Mouse (Mus musculus) left cerebral cortex, postnatal 14 days (tissue): ENCODE data around the gene Trip4. TPM values are rescaled to one million over a fixed set of nuclear protein-coding genes. Genes with fewer than 3 reads are reported as not detected.

Source experiments
- DNase-seq, 2 experiments: peaks; one replicate each; pipeline ENCODE4 v3.0.0; 2021 to 2022; ENCODE audit warnings: low spot score in 2 of 2, mixed read lengths in 1 of 2
- intact Hi-C: fragments of 180-260 bp; cut with DNase I; formaldehyde crosslinking; loops from one replicate; pipeline ENCODE4 v1.15.1; 2025
- long read RNA-seq, 2 experiments: library from polyadenylated mRNA; stranded (forward); transcript quantifications; one replicate each; pipeline ENCODE4 v2.0.0; 2021
- total RNA-seq, 2 experiments: library from RNA; stranded (reverse); gene quantifications; 2 replicates each; pipeline ENCODE4 v1.2.3; 2021

Trip4 gene
- total RNA-seq: 10 to 100 TPM; 33.4 to 35.6 TPM
- long read RNA-seq, experiment 1, transcript Trip4-201 (13 exons, 1,999 nt): major isoform, 11 of 26 reads
- long read RNA-seq, experiment 1, partial matches to known transcripts: 2 of 26 reads
- long read RNA-seq, experiment 1, other reads (novel, unspliced or antisense): 11 of 26 reads
- long read RNA-seq, experiment 2, transcript Trip4-201 (13 exons, 1,999 nt): major isoform, 12 of 25 reads
- long read RNA-seq, experiment 2, partial matches to known transcripts: 2 of 25 reads
- long read RNA-seq, experiment 2, other reads (novel, unspliced or antisense): 11 of 25 reads

DNA sequence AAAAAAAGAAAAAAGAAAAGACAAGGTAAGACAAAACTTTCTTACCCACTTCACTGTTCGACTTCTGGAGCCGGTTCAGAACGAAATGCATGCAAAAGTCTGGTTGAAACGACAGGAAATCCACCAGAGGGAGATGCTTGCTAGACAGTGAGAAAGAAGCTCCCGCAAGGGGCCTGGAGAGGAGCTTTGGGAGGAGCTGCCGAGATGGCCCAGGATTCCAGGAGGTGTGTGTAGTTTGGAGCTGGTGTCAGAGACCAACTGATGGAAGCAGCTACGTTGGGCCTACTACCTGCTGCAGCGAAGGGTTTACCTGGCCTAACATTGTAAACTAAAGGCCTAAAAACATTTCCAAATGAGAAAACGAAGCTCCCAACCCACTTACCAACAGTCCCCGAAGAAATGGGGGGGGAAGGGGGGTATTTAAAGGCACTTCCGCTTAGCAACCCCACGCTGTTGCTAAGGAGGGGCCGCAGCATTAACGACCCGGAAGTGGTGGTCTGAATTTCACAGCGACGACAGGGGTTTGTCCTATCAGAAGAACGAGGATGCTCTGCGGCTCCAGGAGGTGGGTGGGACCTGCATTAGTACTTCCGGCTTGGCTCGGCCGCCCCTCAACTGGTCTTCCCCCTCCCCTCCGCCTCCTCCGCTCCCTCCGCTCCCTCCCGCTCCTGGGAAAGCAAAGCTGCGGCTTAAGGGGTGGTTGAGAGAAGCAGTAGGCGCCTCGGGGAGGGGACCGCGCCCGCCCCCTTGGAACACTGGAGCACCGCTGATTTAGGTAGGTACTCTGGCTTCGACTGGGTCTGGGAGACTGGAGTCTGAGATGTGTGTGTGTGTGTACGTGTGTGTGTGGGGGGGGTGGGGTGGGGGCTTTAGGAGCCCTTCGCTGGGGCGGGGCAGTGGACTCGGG lies at the start of gene Trip4, which contains the start of gene Csnk1g1:
TSS of gene Trip4 (minus strand) at position 401 of the 907 bp plus-strand sequence.
TSS of gene Csnk1g1 (plus strand) at position 531 of the 907 bp plus-strand sequence.
- DNase-seq: peak; percentile 96 to 99
- intact Hi-C loops: loop anchor here (2.0 kb wide), 1 partner anchor 96 kb away; no protein-coding TSS in a partner anchor

GRCm38 (mm10) chr9:65951082-65951587 lies 42.5 kb upstream of the Trip4 start:
- intact Hi-C loops: no loop called here

GRCm38 (mm10) chr9:65937566-65937965 lies 29.0 kb upstream of the Trip4 start:
- no peak for DNase-seq
- intact Hi-C loops: no loop called here

More at GRCm38 (mm10) chr9:65951082-65951587, 42.5 kb upstream of the Trip4 start:
- no peak for DNase-seq

GRCm38 (mm10) chr9:65929826-65930225 lies 21.2 kb upstream of the Trip4 start:
- no peak for DNase-seq
- intact Hi-C loops: no loop called here

GRCm38 (mm10) chr9:65928456-65928855 lies 19.9 kb upstream of the Trip4 start:
- intact Hi-C loops: no loop called here
- no peak for DNase-seq

DNA sequence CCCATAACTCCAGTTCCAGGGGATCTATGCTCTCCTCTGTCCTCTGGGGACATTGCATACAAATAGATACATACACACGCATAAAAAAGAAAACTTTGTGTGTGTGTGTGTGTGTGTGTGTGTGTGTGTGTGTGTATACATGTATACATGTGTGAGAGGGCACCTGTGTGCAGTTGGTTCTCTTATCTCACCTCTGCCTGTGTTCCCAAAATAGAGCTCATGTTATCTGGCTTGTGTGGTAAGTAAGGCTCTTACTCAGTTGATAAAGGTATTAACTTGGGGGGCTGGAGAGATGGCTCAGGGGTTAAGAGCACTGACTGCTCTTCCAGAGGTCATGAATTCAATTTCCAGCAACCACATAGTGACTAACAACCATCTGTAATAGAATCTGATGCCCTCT lies 8.4 kb upstream of the Trip4 start:
- DNase-seq: no peak
- intact Hi-C loops: no loop called here

- intact Hi-C loops: no loop called here
- peak; percentile 13 to 25 for DNase-seq
Observed at GRCm38 (mm10) chr9:65913976-65914375, 5.4 kb upstream of the Trip4 start.

GRCm38 (mm10) chr9:65909837-65910236 lies 1.2 kb upstream of the Trip4 start:
- intact Hi-C loops: loop anchor here (2.0 kb wide), 1 partner anchor 95 kb away; no protein-coding TSS in a partner anchor
- no peak for DNase-seq

DNA sequence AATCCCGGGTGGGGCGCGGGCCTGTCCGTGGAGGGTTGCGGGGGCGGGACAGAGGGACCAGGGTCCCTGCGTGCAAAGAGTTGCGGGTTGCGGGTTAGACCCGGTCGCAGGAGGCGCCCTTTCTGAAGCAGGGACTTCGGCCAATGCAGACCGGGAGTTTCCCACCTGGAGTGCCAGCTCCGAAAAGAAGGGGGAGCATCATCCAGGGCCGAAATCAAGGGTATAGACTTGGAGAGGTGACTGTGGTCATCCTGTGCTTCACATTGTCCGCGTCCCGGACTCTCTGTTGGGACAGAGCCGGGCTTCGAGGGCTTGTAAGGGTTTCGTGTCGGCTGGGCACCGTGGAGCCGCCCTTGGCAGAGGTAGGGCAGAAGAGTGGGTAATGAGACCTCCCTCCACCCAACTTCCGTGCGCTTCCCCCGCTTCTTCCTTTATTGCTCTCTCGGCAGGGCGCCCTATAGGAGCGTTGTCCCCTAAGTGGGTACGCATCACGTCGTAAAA lies 757 bp upstream of the Trip4 start:
- intact Hi-C loops: loop anchor here (2.0 kb wide), 1 partner anchor 95 kb away; no protein-coding TSS in a partner anchor
- peak; percentile 21 to 59 for DNase-seq

- no peak for DNase-seq
- intact Hi-C loops: no loop called here
Observed at GRCm38 (mm10) chr9:65903419-65903818, 5.2 kb downstream of the Trip4 start.

- no peak for DNase-seq
- intact Hi-C loops: no loop called here
Observed at GRCm38 (mm10) chr9:65902879-65903278, 5.7 kb downstream of the Trip4 start.

DNA sequence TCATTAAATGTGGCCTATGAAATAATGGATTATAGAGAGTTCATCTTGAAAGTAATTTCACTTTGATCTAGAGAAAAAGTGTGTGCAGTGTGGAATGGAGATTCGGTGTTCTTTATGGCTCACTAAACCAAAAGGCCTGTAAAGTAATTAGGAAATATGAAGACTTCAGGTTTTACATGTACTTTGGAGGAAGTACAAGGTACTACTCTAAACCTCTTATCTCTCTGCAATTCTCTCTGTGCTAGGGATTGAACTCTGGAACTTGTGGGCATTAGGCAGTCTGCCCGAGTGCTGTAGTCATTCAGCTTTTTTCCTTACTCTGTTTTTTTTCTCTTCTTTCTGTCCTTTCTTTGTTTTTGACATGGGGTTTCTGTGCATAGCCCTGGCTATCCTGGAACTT lies 11.6 kb downstream of the Trip4 start:
- DNase-seq: no peak
- intact Hi-C loops: no loop called here

- DNase-seq: no peak
- intact Hi-C loops: no loop called here
Observed at GRCm38 (mm10) chr9:65891126-65891525, 17.5 kb downstream of the Trip4 start.

DNA sequence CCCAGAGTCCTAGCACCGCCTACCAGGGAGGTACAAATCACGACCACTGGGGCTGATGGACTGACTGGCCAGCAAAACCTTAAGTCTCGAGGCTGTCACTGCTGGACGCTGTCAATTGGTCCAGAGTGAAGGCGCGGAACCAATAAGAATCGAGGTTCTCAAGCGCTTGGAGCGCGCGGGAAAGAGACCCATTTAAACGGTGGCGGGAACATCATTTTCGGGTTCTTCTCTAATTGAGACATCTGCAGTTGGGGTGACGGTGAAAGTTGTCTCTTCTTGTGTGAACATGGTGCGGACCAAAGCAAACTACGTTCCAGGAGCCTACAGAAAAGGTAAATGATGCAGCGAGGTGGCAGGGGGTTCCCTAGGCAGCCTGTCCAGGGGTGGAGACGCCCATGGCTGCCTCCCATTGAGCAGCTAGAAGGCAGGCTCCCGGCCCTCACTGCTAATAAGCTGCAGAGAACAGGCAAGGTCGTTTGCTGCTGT lies 18.4 kb downstream of the Trip4 start, which contains the start of gene Pclaf:
TSS of gene Pclaf (plus strand) at position 95 of the 486 bp plus-strand sequence.
- intact Hi-C loops: no loop called here
- peak; percentile 54 to 68 for DNase-seq

DNA sequence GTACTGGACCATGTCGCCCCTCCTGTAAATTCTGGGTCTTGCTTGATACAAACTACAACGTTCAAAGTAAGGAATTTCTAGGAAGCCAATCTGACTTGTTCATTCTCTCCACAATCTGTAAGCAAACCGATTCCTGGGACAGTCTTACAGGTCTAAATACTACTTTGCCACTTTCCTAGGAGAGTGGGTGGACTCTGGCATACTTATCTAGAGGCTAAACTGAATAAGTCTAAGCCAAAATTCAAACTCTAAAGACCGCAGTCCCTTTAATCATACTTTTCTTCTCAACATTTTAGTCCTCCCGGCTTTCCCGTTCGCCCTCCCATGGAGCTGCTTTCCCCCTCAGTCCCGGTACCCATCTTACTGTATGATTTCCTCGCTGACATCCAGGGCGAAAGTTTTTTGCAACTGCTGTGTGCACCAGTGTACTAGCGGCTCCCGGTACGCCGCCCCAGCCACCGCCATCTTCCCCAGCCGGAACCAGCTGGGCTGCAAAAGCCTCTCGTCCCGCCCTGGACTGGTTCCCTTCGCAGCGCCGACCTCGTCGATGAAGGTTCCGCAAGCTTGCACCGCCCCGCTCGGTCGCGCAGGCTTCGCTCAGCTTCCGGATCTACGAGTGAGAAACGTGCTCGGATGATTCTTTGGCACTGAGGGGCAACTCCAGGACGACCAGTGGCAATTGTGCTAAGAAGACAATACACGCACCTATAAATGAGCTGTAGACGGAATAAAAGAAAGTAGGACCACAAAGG lies 23.9 kb downstream of the Trip4 start:
- peak; percentile 89 to 90 for DNase-seq
- intact Hi-C loops: no loop called here

DNA sequence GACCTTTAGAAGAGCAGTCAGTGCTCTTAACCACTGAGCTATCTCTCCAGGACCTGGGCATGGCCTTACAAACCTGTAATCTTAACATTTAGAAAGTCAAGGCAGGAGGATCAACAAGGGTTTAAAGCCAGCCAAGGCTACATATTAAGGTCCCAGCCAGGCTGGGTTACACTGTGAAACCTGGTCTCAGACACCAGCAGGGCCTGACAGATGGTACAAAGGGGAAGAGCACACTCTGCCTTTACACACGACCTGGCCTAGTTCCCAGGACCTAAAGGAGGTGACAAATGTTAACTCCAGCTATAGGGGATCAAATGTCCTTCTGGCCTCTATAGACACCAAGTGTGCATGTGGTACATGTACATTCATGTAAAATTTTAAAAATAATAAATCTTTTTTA lies 48.9 kb downstream of the Trip4 start:
- intact Hi-C loops: no loop called here
- no peak for DNase-seq

DNA sequence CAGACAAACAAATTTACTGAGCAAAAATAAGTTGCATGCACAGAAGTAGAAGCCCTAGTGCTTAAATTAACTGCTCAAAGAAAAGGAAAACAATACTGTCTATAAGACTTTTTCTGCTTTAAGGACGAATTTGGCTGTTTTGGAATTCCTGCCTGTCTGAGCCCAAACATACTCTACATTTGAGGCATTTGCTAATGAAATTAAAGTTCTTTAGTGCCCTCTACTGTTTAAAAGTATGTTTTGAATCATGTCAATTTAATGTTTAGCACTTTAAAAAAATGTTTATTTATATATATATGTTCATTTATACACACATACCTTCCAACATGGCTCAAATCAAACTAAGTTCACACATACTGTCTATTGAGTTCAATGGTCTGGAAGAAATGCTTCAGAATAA lies 58.4 kb downstream of the Trip4 start:
- intact Hi-C loops: loop anchor here (2.0 to 5.0 kb wide), 2 partner anchors 155 to 248 kb away; no protein-coding TSS in a partner anchor

DNA sequence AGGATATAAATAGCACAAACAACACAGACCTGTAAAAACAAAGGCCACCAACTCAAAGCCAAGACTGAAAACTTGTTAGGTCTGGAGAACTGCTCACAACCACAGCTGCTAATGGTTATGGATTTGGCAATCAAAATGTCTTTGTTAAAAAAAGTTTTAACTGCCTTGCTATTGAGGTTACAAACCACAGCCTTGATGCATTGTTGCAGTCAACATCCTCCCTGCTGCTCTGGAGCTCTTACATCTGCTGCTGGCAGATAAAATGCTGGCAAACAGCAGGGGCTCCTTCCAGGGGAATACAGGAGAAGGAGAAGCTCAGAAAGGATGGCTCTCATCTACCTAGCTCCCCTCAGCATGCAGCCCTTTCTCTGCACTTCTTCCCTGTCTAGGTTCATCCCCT lies 60.4 kb downstream of the Trip4 start:
- DNase-seq: no peak
- intact Hi-C loops: loop anchor here (5.0 kb wide), 1 partner anchor 171 kb away; no protein-coding TSS in a partner anchor

More for the DNA sequence above, 58.4 kb downstream of the Trip4 start:
- DNase-seq: no peak
